Mouse (Mus musculus): ENCODE data around the gene Cnnm4. TPM values are rescaled to one million over a fixed set of nuclear protein-coding genes. Genes with fewer than 3 reads are reported as not detected.

Cnnm4 gene
- total RNA-seq (2022), result 10 to 100 TPM; 11.7 to 13.7 (median 12.2) TPM

DNA sequence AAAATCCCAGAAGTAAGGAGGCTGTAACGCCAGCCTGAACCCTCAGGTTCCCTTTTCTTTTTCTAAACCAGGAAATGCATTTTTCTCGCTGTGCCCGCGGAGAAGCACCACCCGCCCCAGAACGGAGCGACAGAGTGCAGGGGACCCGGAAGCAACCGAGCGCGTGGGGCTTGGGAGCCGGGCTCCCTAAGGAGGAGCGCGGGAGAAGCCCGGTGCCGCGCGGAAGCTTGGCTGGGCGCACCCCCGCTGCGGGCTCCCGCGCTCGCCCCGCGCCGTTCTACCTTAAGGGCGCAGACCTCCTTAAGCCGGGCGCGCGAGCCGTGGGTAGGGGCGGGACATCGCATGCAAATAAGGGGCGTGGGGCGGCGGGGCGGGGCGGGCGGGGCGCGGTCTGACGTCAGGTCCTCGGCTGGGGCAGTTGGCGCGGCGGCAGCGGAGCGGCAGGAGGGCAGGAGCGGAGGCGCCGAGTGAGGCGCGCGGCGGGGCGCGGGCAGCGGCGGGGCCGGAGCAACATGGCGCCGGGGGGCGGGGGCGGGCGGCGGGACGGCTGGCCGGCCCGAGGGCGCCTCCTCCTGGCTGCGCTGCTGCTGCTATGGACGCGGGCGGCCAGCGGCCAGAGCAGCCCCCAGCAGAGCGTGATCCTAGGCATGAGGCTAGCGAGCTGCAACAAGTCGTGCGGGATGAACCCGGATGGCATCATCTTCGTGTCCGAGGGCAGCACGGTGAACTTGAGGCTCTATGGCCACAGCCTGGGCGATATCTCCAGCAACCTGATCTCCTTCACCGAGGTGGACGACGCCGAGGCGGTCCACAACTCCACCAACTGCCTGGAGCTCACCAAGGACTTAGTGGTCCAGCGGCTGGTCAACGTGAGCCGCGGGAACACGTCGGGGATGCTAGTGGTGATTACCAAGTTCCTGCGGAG lies at the start of gene Cnnm4:
TSS of gene Cnnm4 (plus strand) at position 440 of the 925 bp plus-strand sequence.
- DNase-seq (ENCODE audit: low spot score in 2 of 2), result peak; percentile 57 to 84

GRCm38 (mm10) chr1:36429511-36429910 lies 41.9 kb upstream of the Cnnm4 start:
- DNase-seq (ENCODE audit: low spot score in 2 of 2), result no peak

DNA sequence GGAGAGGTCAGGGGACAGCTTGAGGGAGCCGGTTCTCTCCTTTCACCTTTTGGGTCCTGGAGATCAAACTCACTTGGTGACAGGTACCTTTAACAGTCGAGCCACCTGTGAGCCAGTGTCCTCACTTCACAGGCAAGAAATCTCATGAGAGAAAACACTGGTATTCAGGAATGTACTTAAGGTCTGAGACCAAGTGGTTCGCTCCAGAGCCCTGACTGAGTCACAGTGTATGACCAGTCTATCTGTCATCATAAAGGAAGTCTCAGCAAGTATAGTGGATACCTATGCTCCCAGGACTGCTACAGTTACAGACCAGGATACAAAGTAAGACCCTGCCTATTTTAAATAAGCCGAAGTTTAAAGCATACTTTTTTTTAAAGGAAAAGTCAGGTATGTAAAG lies 38.4 kb upstream of the Cnnm4 start:
- no peak for DNase-seq (ENCODE audit: low spot score in 2 of 2)

- DNase-seq (ENCODE audit: low spot score in 2 of 2), result no peak
These were observed 37.8 kb upstream of the Cnnm4 start for GRCm38 (mm10) chr1:36433616-36434015.

DNA sequence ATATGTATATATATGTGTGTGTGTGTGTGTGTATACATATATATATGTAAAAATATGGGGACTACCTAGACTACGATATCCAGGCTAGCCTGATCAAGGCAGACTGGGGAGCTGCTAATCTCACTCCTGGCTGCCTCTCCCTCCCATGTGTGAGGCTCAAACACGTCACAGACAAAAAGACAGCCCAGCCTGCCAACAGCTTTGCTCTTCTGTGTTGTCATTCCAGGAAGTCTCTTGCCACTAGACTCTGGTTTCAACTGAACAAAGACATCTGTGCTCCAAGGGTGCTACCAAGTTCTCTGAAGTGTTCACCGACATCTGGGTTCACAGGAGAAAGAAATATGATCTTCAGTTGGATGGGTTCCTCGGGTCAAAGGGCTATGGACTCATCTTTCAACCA lies 36.3 kb upstream of the Cnnm4 start:
- DNase-seq (ENCODE audit: low spot score in 2 of 2), result no peak

- DNase-seq (ENCODE audit: low spot score in 2 of 2), result no peak
These were observed 34.9 kb upstream of the Cnnm4 start for GRCm38 (mm10) chr1:36436515-36436914.

- no peak for DNase-seq (ENCODE audit: low spot score in 2 of 2)
These were observed 34.2 kb upstream of the Cnnm4 start for GRCm38 (mm10) chr1:36437223-36437622.

DNA sequence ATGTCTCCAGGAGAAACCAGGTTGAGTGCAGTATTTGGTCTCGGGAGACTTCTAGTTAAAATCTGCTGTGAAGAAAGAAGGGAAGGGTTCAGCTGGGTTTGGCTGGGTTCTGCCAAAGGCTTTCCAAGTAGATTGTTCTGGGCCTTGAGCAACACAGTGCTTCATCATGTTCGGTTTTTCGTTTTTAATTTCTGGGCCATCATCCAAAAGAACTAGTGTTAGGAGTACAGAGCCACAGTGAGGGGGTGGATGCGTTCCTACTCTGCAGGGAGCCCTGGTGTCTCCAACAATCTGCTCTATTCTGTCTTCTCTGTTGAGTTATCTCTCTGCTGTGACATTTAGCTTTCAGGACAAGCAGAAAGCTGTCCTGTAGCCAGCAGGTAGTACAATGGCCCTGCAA lies 30.3 kb upstream of the Cnnm4 start:
- DNase-seq (ENCODE audit: low spot score in 2 of 2), result peak in 1 of 2 experiments; percentile 65

GRCm38 (mm10) chr1:36444471-36445464 lies 26.7 kb upstream of the Cnnm4 start, which contains the start of gene Lman2l:
Gene Lman2l (minus strand): TSS chr1:36445271.
- DNase-seq (ENCODE audit: low spot score in 2 of 2), result peak; percentile 84 to 98

DNA sequence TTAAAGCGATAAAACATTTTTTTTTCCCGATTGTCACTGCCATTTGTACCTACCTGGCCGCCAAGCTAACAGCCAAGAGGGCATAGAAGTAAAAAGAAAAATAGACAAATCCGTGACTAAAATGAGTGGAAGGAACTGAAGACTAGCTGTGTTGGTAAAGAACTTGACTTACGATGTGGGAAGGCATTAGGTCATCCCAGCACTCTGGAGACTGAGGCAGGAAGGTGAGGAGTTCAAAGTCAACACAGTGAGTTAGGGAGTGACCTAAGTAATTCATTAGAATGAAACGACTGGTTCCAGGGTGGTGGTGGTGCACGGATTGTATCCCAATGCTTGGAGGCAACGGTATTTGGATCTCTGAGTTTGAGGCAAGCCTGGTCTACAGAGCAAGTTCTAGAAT lies 25.9 kb upstream of the Cnnm4 start:
- no peak for DNase-seq (ENCODE audit: low spot score in 2 of 2)

DNA sequence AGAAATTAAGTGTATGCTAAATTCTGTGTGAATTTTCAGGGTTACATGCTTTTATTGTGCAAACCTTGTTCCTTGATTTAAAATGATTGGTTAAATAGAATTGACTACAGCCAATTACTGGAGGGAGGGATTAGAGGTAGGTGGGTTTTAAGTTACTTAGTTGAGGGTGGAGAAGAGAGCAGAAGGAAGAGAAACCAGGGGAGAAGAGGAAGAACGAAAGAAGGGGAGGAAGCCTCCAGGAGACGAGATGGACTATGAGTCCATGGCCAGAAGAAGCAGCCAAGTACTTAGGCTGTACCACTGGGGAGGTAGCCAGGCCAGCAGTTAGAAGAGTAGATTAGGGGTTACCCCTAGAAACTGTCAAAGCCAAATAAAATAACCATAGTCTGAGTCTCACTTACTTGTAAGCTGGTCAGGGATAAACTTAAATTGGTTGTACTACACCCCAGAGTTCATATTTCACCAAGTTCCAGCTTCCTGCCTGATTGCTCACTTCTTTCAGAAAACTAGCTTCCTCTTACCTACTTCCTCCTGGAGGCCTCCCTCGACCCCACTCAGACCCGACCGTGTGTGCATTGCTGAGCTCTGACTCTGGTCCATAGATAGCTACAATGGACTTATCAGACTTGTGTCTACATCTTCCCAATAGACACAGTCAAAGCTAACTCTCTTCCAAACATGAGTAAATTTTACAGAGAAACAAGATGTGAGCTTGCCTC lies 25.2 kb upstream of the Cnnm4 start:
- no peak for DNase-seq (ENCODE audit: low spot score in 2 of 2)

DNA sequence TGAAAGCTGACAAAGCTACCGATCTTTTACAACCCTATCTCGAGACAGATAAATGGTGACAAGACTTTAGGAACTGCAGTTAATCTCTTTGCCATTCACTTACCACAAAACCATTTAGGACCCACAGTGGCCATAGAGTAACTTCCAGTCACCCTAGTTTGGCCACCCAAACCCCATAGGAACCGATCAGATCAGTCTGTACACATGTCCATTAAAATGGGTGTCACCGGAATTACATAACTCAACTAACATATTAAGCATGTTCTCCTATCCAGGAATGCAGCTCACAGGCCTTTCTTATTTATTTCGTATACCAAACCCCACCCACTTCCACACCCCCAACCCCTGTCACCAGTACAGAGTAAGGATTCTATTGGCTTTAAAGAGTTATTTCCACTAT lies 24.6 kb upstream of the Cnnm4 start:
- DNase-seq (ENCODE audit: low spot score in 2 of 2), result no peak

- DNase-seq (ENCODE audit: low spot score in 2 of 2), result no peak
These were observed 17.2 kb upstream of the Cnnm4 start for GRCm38 (mm10) chr1:36454055-36454815.

DNA sequence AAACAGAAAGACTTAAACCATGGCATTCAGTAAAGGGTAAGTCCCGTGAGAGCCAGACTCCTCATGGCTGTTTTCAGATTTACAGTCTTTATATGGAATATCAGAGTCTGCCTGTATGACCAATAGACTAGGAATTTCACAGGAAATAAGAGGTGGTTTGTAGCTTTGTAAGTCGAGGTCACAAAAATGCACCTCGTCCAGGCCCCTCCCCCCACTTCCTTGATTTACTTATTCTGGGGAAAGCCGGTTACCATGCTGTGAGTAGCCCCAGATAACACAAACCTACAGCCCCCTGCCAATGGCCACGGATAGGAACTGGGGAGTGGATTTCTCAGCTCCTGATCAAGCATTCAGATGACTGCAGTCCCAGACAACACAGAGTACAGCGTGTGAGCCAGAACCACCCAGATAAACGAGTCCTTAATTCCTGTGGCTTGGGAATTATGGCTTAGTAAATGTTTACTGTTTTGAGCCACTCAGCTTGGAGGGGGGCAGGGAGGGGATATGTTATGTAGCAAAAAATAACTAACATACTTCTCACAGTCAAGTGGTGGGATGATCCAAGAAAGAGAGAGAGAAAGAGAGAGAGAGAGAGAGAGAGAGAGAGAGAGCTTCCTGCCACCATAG lies 13.9 kb upstream of the Cnnm4 start:
- no peak for DNase-seq (ENCODE audit: low spot score in 2 of 2)

DNA sequence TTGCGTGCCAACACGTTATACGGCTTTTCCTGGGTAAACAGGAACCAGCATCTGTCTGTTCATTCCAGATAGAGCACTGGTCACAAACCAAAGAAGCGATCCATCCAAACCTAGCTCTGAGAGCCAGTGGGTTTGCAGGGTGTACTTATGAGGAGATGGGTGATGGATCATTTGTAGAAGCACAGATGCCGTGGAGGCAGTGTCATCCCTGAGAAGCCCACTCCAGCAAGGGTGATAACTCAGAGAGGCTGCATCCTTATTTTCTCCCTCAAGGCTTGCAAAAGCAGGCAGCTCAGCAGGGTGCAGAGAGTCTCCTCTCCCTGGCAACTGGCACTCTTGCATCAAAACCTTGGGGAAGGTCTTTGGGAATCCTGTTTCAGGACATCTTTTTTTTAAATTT lies 13.3 kb upstream of the Cnnm4 start:
- DNase-seq (ENCODE audit: low spot score in 2 of 2), result no peak

DNA sequence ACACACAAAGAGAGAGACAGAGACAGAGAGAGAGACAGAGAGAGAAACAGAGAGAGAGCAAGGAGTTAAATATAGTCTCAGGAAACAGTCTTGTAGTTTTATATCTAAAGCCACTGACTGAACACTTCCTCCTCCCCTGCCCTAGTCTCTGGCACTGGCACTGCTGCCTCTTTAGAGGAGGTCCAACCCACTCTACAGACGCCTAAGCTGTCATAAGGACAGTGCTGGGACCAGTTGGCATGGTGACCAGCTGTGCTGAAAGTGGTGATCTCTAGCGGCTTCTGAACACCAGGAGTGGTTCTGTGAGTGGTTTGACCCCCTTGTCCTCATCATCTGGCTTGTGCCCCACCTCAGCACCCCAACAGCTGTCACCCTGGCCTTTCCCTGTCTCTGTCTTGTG lies 9.6 kb upstream of the Cnnm4 start:
- no peak for DNase-seq (ENCODE audit: low spot score in 2 of 2)

DNA sequence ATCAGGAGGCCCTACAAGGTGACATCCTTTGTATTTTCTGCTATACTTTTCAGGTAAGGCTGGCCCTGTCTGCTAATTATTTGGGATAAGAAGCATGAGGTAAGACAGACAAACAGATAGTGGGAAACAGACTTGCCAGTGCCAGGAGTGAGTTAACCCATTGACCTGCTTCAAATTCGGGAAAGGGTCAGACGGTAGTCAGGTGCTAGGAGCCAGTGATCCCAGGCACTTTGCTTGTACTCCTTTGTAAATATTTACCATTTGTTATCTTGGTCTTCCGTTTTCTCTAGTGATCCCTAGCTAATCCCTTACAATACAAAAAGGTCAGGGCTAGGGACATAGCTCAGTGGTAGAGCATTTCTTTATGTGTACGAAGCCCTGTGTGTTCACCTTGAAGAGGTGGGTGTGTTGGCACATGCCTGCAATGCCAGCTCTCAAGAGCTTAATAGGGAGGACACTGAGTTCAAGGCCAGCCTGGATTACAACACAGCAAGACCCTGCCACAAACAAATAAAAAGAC lies 5.7 kb upstream of the Cnnm4 start:
- no peak for DNase-seq (ENCODE audit: low spot score in 2 of 2)

- no peak for DNase-seq (ENCODE audit: low spot score in 2 of 2)
These were observed 4.0 kb upstream of the Cnnm4 start for GRCm38 (mm10) chr1:36467446-36467845.

DNA sequence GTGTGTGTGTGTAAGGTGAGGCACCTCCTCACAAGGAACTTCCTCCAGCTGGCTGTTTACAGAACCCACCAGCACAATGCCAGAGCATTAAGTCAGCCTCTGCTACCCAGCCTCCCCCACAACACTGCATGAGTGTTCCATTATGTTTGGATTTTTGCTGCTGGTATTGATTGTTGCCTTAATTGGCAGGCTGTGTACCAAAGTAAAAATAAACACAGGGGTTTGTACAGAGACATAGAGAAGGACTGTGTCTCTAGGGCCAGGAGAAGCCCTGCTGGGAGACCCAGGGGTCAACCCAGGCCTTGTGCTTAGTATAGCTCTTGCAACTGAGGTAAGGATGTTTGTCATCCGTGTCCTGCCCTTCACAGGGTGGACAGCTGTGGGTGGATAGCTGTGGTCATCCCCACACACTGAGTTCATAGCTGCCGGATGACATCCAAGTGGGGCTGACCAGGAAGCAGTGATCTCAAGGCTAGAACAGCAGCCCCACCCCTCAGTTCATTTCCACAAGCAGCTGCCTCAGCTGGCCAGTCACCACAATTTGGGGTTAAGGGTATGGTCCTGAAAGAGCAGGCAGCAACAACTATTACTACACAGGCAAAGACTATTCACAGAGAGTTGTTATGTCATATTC lies 1.5 kb upstream of the Cnnm4 start:
- no peak for DNase-seq (ENCODE audit: low spot score in 2 of 2)
